Mouse (Mus musculus) monocyte, adult 59 days (primary cell): ENCODE results near the gene Gprasp1. TPM values are rescaled to one million over a fixed set of nuclear protein-coding genes. Genes with fewer than 3 reads are reported as not detected.

Source experiments
- total RNA-seq, 2 experiments: library from RNA; stranded (reverse); gene quantifications; one replicate each; pipeline ENCODE4 v1.2.4; 2023

The Gprasp1 gene
- 10 to 100 TPM; 22.9 to 27.2 TPM for total RNA-seq

DNA sequence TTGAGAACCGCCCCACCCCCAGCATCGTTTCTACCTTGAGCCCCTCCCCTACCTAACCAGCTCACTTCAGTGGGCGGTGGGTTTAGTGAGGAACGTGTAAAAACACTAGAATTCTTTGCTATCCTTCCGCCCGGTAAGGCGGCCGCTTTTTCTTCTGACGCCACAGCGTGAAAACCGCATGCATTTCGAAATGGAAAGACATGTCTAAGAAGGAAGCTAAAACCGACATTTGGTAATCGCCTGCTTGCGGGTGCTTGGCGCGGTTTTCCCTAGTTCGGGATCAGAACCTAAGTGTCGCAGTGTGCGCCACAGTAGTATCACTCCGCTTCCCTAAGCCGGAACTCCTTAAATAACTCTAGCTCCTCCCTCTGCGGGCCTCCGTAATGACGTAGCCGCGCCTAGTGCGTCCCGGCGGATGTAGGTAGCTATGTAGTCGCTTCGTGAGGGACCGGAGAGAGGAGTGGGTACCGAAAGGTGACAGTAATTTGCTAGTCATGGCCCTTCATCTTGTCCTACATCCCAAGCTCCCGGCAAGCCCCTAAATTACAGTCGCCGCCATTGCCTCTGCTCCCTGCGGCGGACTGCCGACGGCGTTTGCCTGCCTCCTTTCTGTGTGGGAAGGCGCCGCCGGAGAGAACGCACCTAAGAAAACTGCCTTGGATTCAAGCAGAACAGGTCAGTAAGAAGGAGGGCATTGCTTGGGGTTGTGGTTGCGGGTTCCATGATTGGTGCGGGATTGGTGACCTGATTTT is at the start of gene Gprasp1, which contains the start of gene Armcx5:
Gprasp1 (plus strand) TSS at position 430 of the 752 bp plus-strand sequence.
Armcx5 (plus strand) TSS at position 430 of the 752 bp plus-strand sequence.

DNA sequence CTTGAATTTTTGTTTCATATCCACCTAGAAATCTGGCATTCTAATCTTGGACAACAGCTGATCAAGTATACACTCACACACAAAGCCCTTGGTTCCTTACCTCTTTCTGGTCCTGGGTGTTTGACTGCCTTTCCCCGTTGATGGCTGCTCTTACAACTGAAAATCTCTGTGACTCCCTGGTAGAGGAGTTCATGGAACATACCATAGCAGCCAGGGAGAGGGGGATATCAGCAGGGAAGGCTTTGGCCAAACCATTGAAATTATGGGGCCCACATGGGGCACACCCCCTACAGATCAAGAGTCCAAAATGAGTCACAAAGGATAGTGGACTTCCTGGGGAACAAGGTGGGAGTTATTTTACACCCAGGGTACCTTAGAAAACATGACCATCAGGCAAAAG is 48.9 kb upstream of the Gprasp1 start, which contains the start of gene Tcp11x2:
Tcp11x2 (minus strand) TSS at position 158 of the 400 bp plus-strand sequence.

DNA sequence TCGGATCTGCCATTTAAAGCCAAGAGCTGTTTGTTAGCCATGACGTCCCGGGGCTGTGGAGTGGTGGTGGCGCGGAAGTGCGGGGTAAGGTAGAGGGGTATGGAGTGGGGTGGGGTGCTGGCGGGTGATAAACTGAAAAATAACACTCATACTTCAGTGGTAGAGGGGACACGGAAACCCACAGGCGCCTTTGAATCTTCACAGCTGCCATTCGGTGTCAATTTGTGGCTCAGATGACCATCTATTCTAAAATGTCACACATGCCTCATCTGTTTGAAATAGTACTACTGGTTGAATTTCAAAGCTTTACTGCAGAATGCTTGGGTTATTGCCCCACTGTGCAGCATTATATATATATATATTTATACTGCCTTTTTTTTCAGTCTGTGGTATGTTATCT is 17.4 kb upstream of the Gprasp1 start, which contains the start of gene Tmsb15a:
Tmsb15a (minus strand) TSS at position 101 of the 400 bp plus-strand sequence.

DNA sequence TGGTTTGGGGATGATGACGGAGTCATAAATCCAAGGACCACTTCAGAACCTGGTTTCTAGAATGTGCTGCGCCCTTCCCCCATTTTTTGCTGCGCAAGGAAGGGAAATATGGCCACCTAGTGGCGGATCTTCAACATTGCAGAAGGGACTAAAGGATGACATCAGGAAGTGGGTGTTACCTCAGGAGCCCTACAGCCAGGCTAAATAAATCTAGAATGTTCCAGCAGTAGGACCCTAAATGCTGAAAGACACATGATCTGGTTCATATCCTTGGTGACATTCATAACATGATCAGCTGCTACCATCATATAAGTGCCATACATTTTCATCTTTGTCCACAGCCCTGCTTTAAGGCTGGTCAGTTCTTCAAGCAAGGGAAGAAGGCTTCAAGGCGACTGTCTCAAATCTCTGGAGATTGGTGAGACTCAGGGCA is 54.7 kb downstream of the Gprasp1 start, which contains the start of gene Bhlhb9:
Bhlhb9 (plus strand) TSS at position 383 of the 433 bp plus-strand sequence.

DNA sequence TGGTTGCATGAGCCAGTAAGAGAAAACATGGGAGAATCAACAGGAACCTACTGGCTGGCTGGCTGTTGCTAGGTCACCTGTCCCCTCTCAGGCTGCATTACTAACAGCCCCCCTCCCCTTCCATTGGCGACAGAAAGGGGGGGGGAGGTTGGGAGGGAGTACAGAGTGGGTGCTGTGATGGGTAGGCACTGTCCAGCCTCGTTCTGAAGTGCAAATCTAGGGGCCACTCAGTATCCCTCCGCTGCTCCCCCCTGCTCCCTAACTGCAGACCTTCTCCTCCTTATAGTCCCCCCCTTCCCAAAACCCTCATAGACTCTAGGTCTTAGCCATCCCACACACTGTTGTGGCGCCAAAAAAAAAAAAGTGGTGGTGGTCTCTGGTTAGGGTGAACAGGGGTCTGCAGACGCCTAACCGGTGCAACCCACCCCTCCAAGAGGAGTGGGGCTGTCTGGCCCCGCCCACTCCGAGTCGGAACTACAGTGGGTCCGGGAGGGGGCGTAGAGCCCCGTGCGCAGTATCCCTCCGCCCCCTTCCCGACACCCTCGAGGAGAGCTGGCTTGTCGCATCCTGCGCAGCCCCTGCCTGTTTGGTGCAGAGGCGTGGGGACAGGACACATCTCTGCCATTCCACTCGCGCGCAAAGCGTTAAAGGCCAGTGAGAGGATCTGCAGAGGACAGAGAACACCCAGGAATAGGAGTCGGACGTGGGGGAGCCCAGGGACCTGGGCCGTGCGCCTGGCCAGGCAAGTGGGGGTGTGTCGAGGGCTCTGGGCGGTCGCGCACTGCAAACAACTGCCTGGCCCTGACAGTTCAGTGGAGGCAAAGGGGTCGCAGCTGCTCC is 96.2 kb downstream of the Gprasp1 start, which contains the start of gene Gprasp2:
Gprasp2 (plus strand) TSS at position 514 of the 840 bp plus-strand sequence.

Other genes with a start within 250 kb of the Gprasp1 start
- gene AV320801, start 248.1 kb upstream of the Gprasp1 start, total RNA-seq, result not detected
- gene Nxf7, start 144.0 kb upstream of the Gprasp1 start, total RNA-seq, result under 1 TPM in 1 of 2 experiments, not detected in 1; 0.82 TPM
- gene Prame, start 115.0 kb upstream of the Gprasp1 start, total RNA-seq, result not detected
- not detected for gene Tcp11x2, start 48.9 kb upstream of the Gprasp1 start, total RNA-seq
- gene Tmsb15a, start 17.5 kb upstream of the Gprasp1 start, total RNA-seq, result not detected
- 10 to 100 TPM in 1 of 2 experiments, 1 to 10 TPM in 1; 9.7 to 11.7 TPM for gene Armcx5, start within 50 bp of the Gprasp1 start, total RNA-seq
- under 1 TPM; 0.89 to 0.97 TPM for gene Bhlhb9, start 54.9 kb downstream of the Gprasp1 start, total RNA-seq
- gene Gprasp2, start 96.3 kb downstream of the Gprasp1 start, total RNA-seq, result 1 to 10 TPM in 1 of 2 experiments, under 1 TPM in 1; 0.81 to 7.3 TPM